Mouse (Mus musculus) midbrain, embryonic 14.5 days (tissue): ENCODE measurements around the gene Znrf2. TPM values are rescaled to one million over a fixed set of nuclear protein-coding genes. Genes with fewer than 3 reads are reported as not detected.

Experiments
- ATAC-seq: fragments of 200-750 bp; cut with Nextera tagmentation; 2 replicates; pipeline ENCODE4 v1.8.0; 2017; ENCODE audit warnings: moderate number of reproducible peaks, moderate library complexity; ENCODE audit not compliant: low FRiP score, low TSS enrichment
- DNase-seq: peaks from one replicate; pipeline ENCODE4 v3.0.0-alpha.2; 2015
- H3K27ac ChIP-seq: fragments of 300-500 bp; sonication (generic); replicated peaks from 2 replicates; pipeline ENCODE4 v1.5.1; 2014; ENCODE audit warnings: mild to moderate bottlenecking, low read depth, low read length, moderate library complexity
- H3K27me3 ChIP-seq: fragments of 300-500 bp; sonication (generic); 2 replicates; pipeline ENCODE4 v1.6.1; 2014; ENCODE audit warnings: low read length, control low read depth, mixed read lengths; ENCODE audit not compliant: control insufficient read depth, insufficient read depth
- H3K36me3 ChIP-seq: fragments of 300-500 bp; sonication (generic); 2 replicates; pipeline ENCODE4 v1.6.1; 2014; ENCODE audit warnings: low read length, control low read depth; ENCODE audit not compliant: control insufficient read depth, insufficient read depth
- H3K4me1 ChIP-seq: fragments of 300-500 bp; sonication (generic); 2 replicates; pipeline ENCODE4 v1.6.1; 2014; ENCODE audit warnings: mild to moderate bottlenecking, antibody characterized with exemption, low read length, control low read depth; ENCODE audit not compliant: control insufficient read depth, insufficient read depth
- H3K4me2 ChIP-seq: fragments of 300-500 bp; sonication (generic); 2 replicates; pipeline ENCODE4 v1.6.1; 2014; ENCODE audit warnings: mild to moderate bottlenecking, low read length, moderate library complexity
- H3K4me3 ChIP-seq: fragments of 300-500 bp; sonication (generic); replicated peaks from 2 replicates; pipeline ENCODE4 v1.5.1; 2014; ENCODE audit warnings: low read depth, low read length
- H3K9ac ChIP-seq: fragments of 300-500 bp; sonication (generic); replicated peaks from 2 replicates; pipeline ENCODE4 v1.6.1; 2014; ENCODE audit warnings: mild to moderate bottlenecking, low read length, moderate library complexity
- H3K9me3 ChIP-seq: fragments of 300-500 bp; sonication (generic); 2 replicates; pipeline ENCODE4 v1.6.1; 2016; ENCODE audit warnings: low read length, control low read depth, mixed read lengths; ENCODE audit not compliant: control insufficient read depth
- WGBS: fragments of 180-500 bp; shearing (Covaris S2); extraction: QIAGEN DNeasy Blood & Tissue Kit; methylation state at CpG from one replicate; pipeline ENCODE4 v1.1.7; 2014; 5-methylcytosine and 5-hydroxymethylcytosine counted together
- polyA plus RNA-seq: library from polyadenylated mRNA; unstranded; fragments of >200 nt; fragmentation: Nextera tagmentation; extraction: Ambion mirVana; gene quantifications from 2 replicates; pipeline ENCODE4 v1.2.1, GENCODE M21; 2014

Znrf2 gene
- polyA plus RNA-seq, 1 experiment from 2014 or later = 8.8 TPM

- Histone ChIP-seq H3K9me3 (peaks cover 4% of the 10 kb centered on the region; the same call in 1 of the 2 replicates), H3K4me1 (no peaks in the 10 kb centered on the region), H3K4me3 (no peak overlapping the region), H3K27me3 (no peaks in the 10 kb centered on the region), H3K36me3 (no peaks in the 10 kb centered on the region), H3K9ac (no peak overlapping the region), H3K4me2 (no peak overlapping the region), H3K27ac (no peak overlapping the region)
- WGBS = 79% methylated on average over 5 of the region's 5 CpGs
- ATAC-seq (no peak), DNase-seq (no peak)
Observed at GRCm38 (mm10) chr6:54795971-54796370, 20.7 kb upstream of the Znrf2 start.

- no peak for ATAC-seq
- H3K9ac ChIP-seq = no peak overlapping the region
- 68% methylated on average over 8 of the region's 8 CpGs for WGBS
- no peaks in the 10 kb centered on the region for H3K4me1 ChIP-seq
- no peak overlapping the region for H3K4me2 ChIP-seq
- H3K36me3 ChIP-seq = no peaks in the 10 kb centered on the region
- peaks cover 4% of the 10 kb centered on the region; the same call in 1 of the 2 replicates for H3K9me3 ChIP-seq
- H3K27ac ChIP-seq = no peak overlapping the region
- H3K4me3 ChIP-seq = no peak overlapping the region
- H3K27me3 ChIP-seq = no peaks in the 10 kb centered on the region
- DNase-seq = no peak
Observed at GRCm38 (mm10) chr6:54802348-54802747, 14.4 kb upstream of the Znrf2 start.

GRCm38 (mm10) chr6:54804066-54804864 lies 12.5 kb upstream of the Znrf2 start:
- ATAC-seq (no peak), DNase-seq (no peak)
- Histone ChIP-seq H3K36me3 (no peaks in the 10 kb centered on the region), H3K9ac (no peak overlapping the region), H3K4me2 (no peak overlapping the region), H3K27ac (no peak overlapping the region), H3K4me3 (no peak overlapping the region), H3K9me3 (no peaks in the 10 kb centered on the region), H3K27me3 (no peaks in the 10 kb centered on the region), H3K4me1 (no peaks in the 10 kb centered on the region)
- 73% methylated on average over 18 of the region's 18 CpGs for WGBS

- 92% methylated on average over 5 of the region's 5 CpGs for WGBS
Observed at GRCm38 (mm10) chr6:54805779-54806178, 10.9 kb upstream of the Znrf2 start.

GRCm38 (mm10) chr6:54809531-54810313 lies 7.0 kb upstream of the Znrf2 start:
- Histone ChIP-seq H3K4me3 (no peak overlapping the region), H3K4me2 (no peak overlapping the region), H3K27ac (no peak overlapping the region), H3K27me3 (no peaks in the 10 kb centered on the region), H3K9ac (no peak overlapping the region), H3K4me1 (no peaks in the 10 kb centered on the region), H3K9me3 (no peaks in the 10 kb centered on the region), H3K36me3 (no peaks in the 10 kb centered on the region)
- DNase-seq (peak; percentile 59), ATAC-seq (no peak)
- WGBS = 67% methylated on average over 7 of the region's 7 CpGs

More at GRCm38 (mm10) chr6:54805779-54806178, 10.9 kb upstream of the Znrf2 start:
- no peaks in the 10 kb centered on the region for H3K36me3 ChIP-seq
- H3K4me1 ChIP-seq = no peaks in the 10 kb centered on the region
- DNase-seq = no peak
- no peak overlapping the region for H3K9ac ChIP-seq
- no peaks in the 10 kb centered on the region for H3K27me3 ChIP-seq
- no peak for ATAC-seq
- H3K4me2 ChIP-seq = no peak overlapping the region
- no peaks in the 10 kb centered on the region for H3K9me3 ChIP-seq
- no peak overlapping the region for H3K4me3 ChIP-seq
- H3K27ac ChIP-seq = no peak overlapping the region

- Histone ChIP-seq H3K4me1 (no peaks in the 10 kb centered on the region), H3K4me3 (no peak overlapping the region), H3K4me2 (no peak overlapping the region), H3K9me3 (no peaks in the 10 kb centered on the region), H3K9ac (no peak overlapping the region), H3K27me3 (no peaks in the 10 kb centered on the region), H3K36me3 (no peaks in the 10 kb centered on the region), H3K27ac (no peak overlapping the region)
- WGBS = 65% methylated on average over 1 of the region's 1 CpGs
- ATAC-seq = no peak
- DNase-seq = no peak
Observed at GRCm38 (mm10) chr6:54810314-54810646, 6.4 kb upstream of the Znrf2 start.

- no peak overlapping the region for H3K4me3 ChIP-seq
- H3K4me1 ChIP-seq = 0 out of 2 replicates have a peak, but pooled peaks cover 4% of the 10 kb centered on the region
- H3K4me2 ChIP-seq = no peak overlapping the region
- no peaks in the 10 kb centered on the region for H3K9me3 ChIP-seq
- H3K36me3 ChIP-seq = no peaks in the 10 kb centered on the region
- WGBS = 79% methylated on average over 11 of the region's 11 CpGs
- no peaks in the 10 kb centered on the region for H3K27me3 ChIP-seq
- no peak overlapping the region for H3K27ac ChIP-seq
- no peak overlapping the region for H3K9ac ChIP-seq
- ATAC-seq (no peak), DNase-seq (peak; percentile 60)
Observed at GRCm38 (mm10) chr6:54811546-54812250, 5.0 kb upstream of the Znrf2 start.

- ATAC-seq (no peak), DNase-seq (no peak)
- no peaks in the 10 kb centered on the region for H3K9me3 ChIP-seq
- H3K9ac ChIP-seq = no peak overlapping the region
- H3K4me2 ChIP-seq = no peak overlapping the region
- H3K4me1 ChIP-seq = 0 out of 2 replicates have a peak, but pooled peaks cover 4% of the 10 kb centered on the region
- no peaks in the 10 kb centered on the region for H3K27me3 ChIP-seq
- H3K4me3 ChIP-seq = no peak overlapping the region
- no peaks in the 10 kb centered on the region for H3K36me3 ChIP-seq
- H3K27ac ChIP-seq = no peak overlapping the region
- 87% methylated on average over 6 of the region's 6 CpGs for WGBS
Observed at GRCm38 (mm10) chr6:54812276-54812675, 4.4 kb upstream of the Znrf2 start.
